Mouse (Mus musculus) hindbrain, embryonic 14.5 days (tissue): Measurements from ENCODE around the gene Ntm. TPM values are rescaled to one million over a fixed set of nuclear protein-coding genes. Genes with fewer than 3 reads are reported as not detected.
A peak's percentile ranks its signal among the peaks of the same experiment; 100 is the strongest.

Experiments
- ATAC-seq: fragments of 200-750 bp; cut with Nextera tagmentation; 2 replicates; pipeline ENCODE4 v1.8.0; 2017; ENCODE audit warnings: moderate number of reproducible peaks, mild to moderate bottlenecking, moderate TSS enrichment, moderate library complexity; ENCODE audit not compliant: low FRiP score
- DNase-seq: peaks from one replicate; pipeline ENCODE4 v3.0.0-alpha.2; 2015; ENCODE audit warnings: low spot score
- H3K27ac ChIP-seq: fragments of 300-500 bp; sonication (generic); 2 replicates; pipeline ENCODE4 v1.5.1; 2014; ENCODE audit warnings: mild to moderate bottlenecking, moderate library complexity
- H3K27me3 ChIP-seq: fragments of 300-500 bp; sonication (generic); 2 replicates; pipeline ENCODE4 v1.6.1; 2014; ENCODE audit warnings: mild to moderate bottlenecking, low read length, mixed read lengths; ENCODE audit not compliant: control insufficient read depth, insufficient read depth
- H3K36me3 ChIP-seq: fragments of 300-500 bp; sonication (generic); replicated peaks from 2 replicates; pipeline ENCODE4 v1.6.1; 2014; ENCODE audit not compliant: control insufficient read depth, insufficient read depth
- H3K4me1 ChIP-seq: fragments of 300-500 bp; sonication (generic); replicated peaks from 2 replicates; pipeline ENCODE4 v1.6.1; 2014; ENCODE audit warnings: antibody characterized with exemption, low read length, mixed read lengths; ENCODE audit not compliant: control insufficient read depth, insufficient read depth
- H3K4me2 ChIP-seq: fragments of 300-500 bp; sonication (generic); replicated peaks from 2 replicates; pipeline ENCODE4 v1.6.1; 2014; ENCODE audit warnings: mild to moderate bottlenecking, moderate library complexity
- H3K4me3 ChIP-seq: fragments of 300-500 bp; sonication (generic); replicated peaks from 2 replicates; pipeline ENCODE4 v1.5.1; 2014; ENCODE audit warnings: mild to moderate bottlenecking, low read length
- H3K9ac ChIP-seq: fragments of 300-500 bp; sonication (generic); 2 replicates; pipeline ENCODE4 v1.6.1; 2014
- H3K9me3 ChIP-seq: fragments of 300-500 bp; sonication (generic); 2 replicates; pipeline ENCODE4 v1.6.1; 2016; ENCODE audit warnings: low read length; ENCODE audit not compliant: control insufficient read depth
- WGBS: fragments of 180-500 bp; shearing (Covaris S2); extraction: QIAGEN DNeasy Blood & Tissue Kit; methylation state at CpG from one replicate; pipeline ENCODE4 v1.1.7; 2014; 5-methylcytosine and 5-hydroxymethylcytosine counted together
- polyA plus RNA-seq: library from polyadenylated mRNA; unstranded; fragments of >200 nt; fragmentation: Nextera tagmentation; extraction: Ambion mirVana; gene quantifications from 2 replicates; pipeline ENCODE4 v1.2.1, GENCODE M21; 2014

The Ntm gene
- polyA plus RNA-seq, 1 experiment from 2014 or later: 196 TPM

DNA sequence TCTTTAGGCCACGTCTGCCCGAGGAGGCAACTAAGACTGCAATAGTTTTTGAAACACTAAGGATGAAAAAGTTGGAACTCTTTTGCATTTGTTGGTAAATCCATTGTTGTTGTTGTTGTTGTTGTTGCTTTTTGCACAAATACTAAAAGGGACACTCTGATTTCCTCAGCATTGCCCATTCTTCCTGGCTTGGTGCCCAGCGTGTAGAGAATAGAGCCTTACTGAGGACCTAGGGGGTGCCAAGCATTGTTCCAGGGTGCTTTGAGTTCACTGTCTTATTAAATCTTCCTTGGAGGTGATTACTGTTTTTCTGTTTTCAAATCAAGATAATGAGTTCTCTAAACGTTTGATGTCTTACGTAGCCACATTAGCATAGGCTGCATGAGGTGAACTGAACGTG is 428.2 kb downstream of the Ntm start:
- Histone ChIP-seq H3K4me2 (no peak overlapping the region), H3K36me3 (no peaks in the 10 kb centered on the region), H3K27me3 (no peaks in the 10 kb centered on the region), H3K4me3 (no peak overlapping the region), H3K4me1 (peaks cover 10% of the 10 kb centered on the region; the same call in 1 of the 2 replicates), H3K9ac (no peak overlapping the region), H3K27ac (no peak overlapping the region), H3K9me3 (no peaks in the 10 kb centered on the region)
- DNase-seq (no peak), ATAC-seq (no peak)
- 69% methylated on average over 6 of the region's 6 CpGs for WGBS

DNA sequence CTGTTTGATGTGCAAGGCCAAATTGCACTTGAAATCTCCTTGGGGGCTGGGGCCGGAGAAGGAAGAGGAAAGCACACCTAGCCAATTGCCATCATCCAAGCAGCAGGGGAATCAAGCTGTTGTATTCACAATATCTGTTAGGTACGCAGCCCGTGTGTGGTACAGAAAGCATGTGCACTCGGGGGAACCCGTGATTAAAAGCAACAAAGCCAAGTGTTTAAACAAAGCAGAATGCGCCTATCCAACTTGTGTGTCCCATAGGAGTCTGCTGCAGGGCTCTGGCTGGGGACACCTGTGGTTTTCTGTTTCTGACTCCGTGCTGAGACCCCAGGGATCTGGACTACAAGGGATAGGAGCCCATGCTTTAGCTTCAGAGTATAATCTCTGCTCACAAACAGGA is 428.6 kb downstream of the Ntm start:
- Histone ChIP-seq H3K9ac (no peak overlapping the region), H3K27me3 (no peaks in the 10 kb centered on the region), H3K36me3 (no peaks in the 10 kb centered on the region), H3K4me2 (no peak overlapping the region), H3K9me3 (no peaks in the 10 kb centered on the region), H3K4me3 (no peak overlapping the region), H3K4me1 (peaks cover 10% of the 10 kb centered on the region; the same call in 1 of the 2 replicates), H3K27ac (no peak overlapping the region)
- WGBS: 33% methylated on average over 7 of the region's 7 CpGs
- ATAC-seq (no peak), DNase-seq (no peak)

DNA sequence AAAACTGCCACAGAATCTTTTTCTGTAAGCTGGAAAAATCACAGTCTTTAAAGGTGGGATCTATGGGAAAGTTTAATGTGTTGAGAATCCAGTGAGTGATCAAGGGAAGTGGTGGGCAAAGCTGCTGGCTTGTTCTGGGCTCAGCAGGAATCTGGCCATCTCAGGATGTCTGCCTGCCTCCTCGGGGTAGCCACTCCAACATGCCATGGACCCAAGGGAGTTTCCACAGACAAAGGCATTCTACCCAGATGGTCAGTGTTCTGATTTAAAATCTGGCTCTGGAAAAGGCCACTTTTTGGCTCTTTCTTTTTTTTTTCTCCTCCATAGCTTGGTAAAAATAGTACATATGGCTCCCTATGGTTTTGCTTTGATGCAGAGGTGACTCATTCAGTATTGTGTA is 429.4 kb downstream of the Ntm start:
- Histone ChIP-seq H3K27ac (no peak overlapping the region), H3K4me3 (no peak overlapping the region), H3K9me3 (no peaks in the 10 kb centered on the region), H3K4me1 (peaks cover 10% of the 10 kb centered on the region; the same call in 1 of the 2 replicates), H3K4me2 (no peak overlapping the region), H3K36me3 (no peaks in the 10 kb centered on the region), H3K27me3 (no peaks in the 10 kb centered on the region), H3K9ac (no peak overlapping the region)
- ATAC-seq (no peak), DNase-seq (no peak)
- WGBS: 29% methylated on average over 1 of the region's 1 CpGs

DNA sequence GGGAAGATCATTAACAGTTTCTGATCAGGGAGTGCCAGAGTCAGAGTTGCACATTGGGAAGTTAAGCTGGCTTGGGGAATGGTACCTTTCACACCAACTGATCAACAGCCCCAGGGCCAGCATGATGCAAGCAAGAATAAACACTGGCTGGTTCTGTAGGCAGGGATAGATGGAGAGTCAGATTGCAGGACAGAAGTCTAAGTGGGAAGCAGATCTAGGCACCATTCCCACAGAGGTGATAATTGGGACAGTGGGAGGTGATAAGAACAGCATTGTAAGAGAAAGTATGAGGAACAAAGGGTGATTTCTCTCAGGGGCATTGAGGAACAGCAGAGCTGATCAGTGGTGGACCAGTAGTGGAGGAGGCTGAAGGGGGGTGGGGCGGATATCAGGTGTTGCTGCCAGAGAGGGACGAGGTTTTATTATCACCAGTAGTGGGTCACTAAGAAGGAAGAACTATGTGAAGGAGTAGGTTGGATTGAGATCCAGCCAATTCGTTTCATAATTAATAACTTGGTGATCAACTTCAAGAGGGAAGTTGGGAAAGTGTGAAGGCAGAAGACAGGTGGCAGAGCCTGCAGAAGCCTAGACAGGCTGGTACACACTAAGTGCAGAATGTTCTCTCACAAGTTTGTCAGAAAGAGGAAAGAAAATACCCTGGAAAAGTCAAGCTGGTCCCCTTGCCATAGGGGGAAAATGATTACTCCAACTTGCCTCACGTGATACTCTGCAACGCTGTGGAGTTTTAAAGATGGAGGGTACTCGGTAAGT is 431.6 kb downstream of the Ntm start:
- no peak for ATAC-seq
- no peaks in the 10 kb centered on the region for H3K9me3 ChIP-seq
- no peak overlapping the region for H3K4me2 ChIP-seq
- no peaks in the 10 kb centered on the region for H3K27me3 ChIP-seq
- WGBS: 89% methylated on average over 6 of the region's 6 CpGs
- H3K4me3 ChIP-seq: no peak overlapping the region
- peaks cover 10% of the 10 kb centered on the region; the same call in 1 of the 2 replicates for H3K4me1 ChIP-seq
- H3K27ac ChIP-seq: no peak overlapping the region
- no peak overlapping the region for H3K9ac ChIP-seq
- no peak for DNase-seq
- no peaks in the 10 kb centered on the region for H3K36me3 ChIP-seq

DNA sequence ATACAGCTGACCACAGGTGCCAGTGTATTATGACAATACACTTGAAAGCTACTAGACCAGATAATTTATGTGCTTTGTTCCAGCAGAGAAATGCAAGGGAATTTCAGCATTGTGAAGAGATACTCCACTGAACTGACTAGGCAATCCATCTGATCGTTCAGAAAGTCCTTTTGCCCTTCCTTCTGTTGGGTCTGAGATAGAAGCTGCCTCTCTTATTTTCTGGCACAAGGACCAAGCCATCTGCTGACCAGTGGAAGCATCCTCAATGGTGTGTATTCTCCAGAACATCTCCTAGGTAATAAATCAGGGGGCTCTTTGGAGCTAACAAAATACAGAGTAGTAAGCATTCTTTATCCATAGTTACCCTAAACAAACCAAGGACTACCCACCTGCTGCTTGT is 438.8 kb downstream of the Ntm start:
- H3K9ac ChIP-seq: no peak overlapping the region
- no peaks in the 10 kb centered on the region for H3K27me3 ChIP-seq
- no peaks in the 10 kb centered on the region for H3K36me3 ChIP-seq
- H3K4me1 ChIP-seq: peaks cover 11% of the 10 kb centered on the region; the same call in 1 of the 2 replicates
- H3K4me3 ChIP-seq: no peak overlapping the region
- no peaks in the 10 kb centered on the region for H3K9me3 ChIP-seq
- ATAC-seq: no peak
- no peak for DNase-seq
- H3K27ac ChIP-seq: no peak overlapping the region
- no peak overlapping the region for H3K4me2 ChIP-seq
- 55% methylated on average over 1 of the region's 1 CpGs for WGBS

DNA sequence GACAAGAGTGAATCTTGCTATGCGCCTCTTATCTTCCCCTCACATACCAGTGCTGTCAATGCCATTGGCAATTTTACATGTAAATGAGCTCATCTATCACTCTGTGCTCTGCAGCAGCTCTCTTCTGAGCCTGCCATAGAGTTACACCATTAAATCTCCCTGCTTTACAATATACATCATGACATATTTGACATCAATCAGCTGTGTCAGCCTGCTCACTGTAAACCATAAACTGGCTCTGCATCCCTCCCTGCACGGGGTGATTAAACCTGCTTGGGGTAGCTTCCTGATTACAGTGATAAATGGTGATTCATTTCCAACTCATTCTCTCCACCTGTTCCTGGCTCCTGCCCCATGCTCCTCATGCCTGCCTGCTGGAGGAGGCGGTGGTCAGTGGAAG is 439.7 kb downstream of the Ntm start:
- Histone ChIP-seq H3K4me3 (no peak overlapping the region), H3K36me3 (no peaks in the 10 kb centered on the region), H3K27me3 (no peaks in the 10 kb centered on the region), H3K27ac (no peak overlapping the region), H3K9me3 (no peaks in the 10 kb centered on the region), H3K4me1 (peaks cover 11% of the 10 kb centered on the region; the same call in 1 of the 2 replicates), H3K4me2 (no peak overlapping the region), H3K9ac (no peak overlapping the region)
- DNase-seq (no peak), ATAC-seq (peak; percentile 83)
- WGBS: 30% methylated on average over 3 of the region's 3 CpGs

DNA sequence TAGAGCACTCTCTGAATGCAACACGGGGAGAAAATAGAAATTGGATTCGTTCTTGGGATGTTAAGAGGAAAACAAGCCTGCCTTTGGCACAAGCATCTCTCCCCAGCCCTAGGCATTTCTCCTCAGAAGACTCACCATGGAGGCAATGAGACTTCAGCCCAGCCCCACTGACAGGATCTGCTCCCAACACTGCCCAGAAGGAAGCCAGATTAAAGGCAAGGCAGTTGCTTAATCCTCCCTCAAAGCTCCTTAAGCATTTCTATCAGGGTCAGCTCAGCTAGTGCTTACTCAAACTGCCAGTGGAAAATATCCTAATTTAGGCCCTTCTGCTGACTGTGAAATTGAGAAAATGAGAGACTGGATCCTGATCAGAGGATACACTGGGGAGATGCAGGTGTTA is 443.8 kb downstream of the Ntm start:
- no peak for DNase-seq
- H3K27ac ChIP-seq: no peak overlapping the region

DNA sequence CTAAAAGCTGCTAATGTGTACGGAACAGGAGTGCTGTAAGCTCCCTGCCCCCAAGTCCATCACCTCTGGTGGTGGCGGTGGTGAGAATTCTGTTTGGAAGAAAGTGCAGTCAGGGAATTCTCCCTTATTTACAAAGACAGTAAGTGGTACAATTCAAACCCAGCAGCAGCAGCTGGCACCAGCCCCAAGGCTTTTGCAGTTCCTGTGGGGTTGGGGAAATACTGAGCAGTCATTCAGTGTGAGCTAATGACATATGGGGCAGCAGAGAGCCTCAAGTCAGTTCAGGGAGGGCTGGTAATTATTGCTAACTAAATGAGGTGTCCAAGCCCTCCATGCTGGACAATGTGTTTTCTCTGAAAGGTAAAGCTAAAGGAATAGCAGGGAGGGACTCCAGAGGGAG is 446.3 kb downstream of the Ntm start:
- Histone ChIP-seq H3K36me3 (no peaks in the 10 kb centered on the region), H3K9me3 (no peaks in the 10 kb centered on the region), H3K4me2 (no peak overlapping the region), H3K4me3 (no peak overlapping the region), H3K27ac (no peak overlapping the region), H3K27me3 (no peaks in the 10 kb centered on the region), H3K4me1 (0 out of 2 replicates have a peak, but pooled peaks cover 4% of the 10 kb centered on the region), H3K9ac (no peak overlapping the region)
- 49% methylated on average over 2 of the region's 2 CpGs for WGBS
- peak; percentile 51; the same call in 1 of the 2 replicates for ATAC-seq
- DNase-seq: no peak

More for the DNA sequence above, 443.8 kb downstream of the Ntm start:
- WGBS: 68% methylated on average over 2 of the region's 2 CpGs
- ATAC-seq: no peak
- H3K36me3 ChIP-seq: no peaks in the 10 kb centered on the region
- peaks cover 14% of the 10 kb centered on the region; the same call in 1 of the 2 replicates for H3K4me1 ChIP-seq
- no peak overlapping the region for H3K9ac ChIP-seq
- H3K27me3 ChIP-seq: no peaks in the 10 kb centered on the region
- no peak overlapping the region for H3K4me3 ChIP-seq
- H3K4me2 ChIP-seq: no peak overlapping the region
- no peaks in the 10 kb centered on the region for H3K9me3 ChIP-seq

DNA sequence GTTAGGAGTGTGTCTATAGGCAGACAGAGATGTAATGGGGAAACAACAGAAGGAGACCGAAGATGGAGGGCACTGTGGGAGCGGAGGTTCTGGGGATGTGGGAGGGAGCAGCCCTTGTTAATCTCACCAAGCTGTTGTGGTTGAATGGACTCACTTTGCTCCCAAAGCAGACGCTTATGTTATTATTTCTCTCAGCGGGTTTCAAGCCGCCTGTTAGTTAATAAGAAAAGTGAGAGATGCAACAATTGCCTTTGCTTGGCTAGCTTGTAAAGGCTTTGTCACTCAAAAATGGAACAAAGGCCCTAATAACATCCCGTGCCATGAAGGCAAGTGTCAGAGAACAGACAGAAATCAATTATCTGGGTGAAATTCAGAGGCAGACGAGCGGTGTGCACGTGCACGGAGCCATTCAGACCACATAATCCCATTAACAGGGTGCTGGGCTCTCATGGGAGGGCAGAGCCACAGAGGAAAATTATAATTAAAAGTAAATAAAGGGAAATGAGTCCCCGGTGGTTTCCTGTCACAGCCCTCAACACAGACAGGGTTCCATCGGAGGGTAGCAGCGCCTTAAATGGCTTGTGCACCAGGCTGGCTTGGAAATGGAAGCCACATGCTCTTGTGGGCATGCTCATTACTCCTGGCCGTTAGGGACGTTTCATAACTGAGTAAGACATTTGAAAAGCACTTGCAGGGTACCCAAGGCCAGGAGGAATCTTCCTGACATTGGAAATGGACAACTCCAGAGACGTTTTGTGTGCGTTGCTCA is 448.2 kb downstream of the Ntm start:
- 0 out of 2 replicates have a peak overlapping the region, but pooled peaks have one; percentile 4 for H3K27ac ChIP-seq
- no peak overlapping the region for H3K4me3 ChIP-seq
- DNase-seq: peak; percentile 55
- WGBS: 32% methylated on average over 17 of the region's 17 CpGs
- H3K36me3 ChIP-seq: no peaks in the 10 kb centered on the region
- no peaks in the 10 kb centered on the region for H3K9me3 ChIP-seq
- H3K27me3 ChIP-seq: no peaks in the 10 kb centered on the region
- H3K4me1 ChIP-seq: 0 out of 2 replicates have a peak, but pooled peaks cover 4% of the 10 kb centered on the region
- 0 out of 2 replicates have a peak overlapping the region, but pooled peaks have one; percentile 3 for H3K4me2 ChIP-seq
- no peak overlapping the region for H3K9ac ChIP-seq
- peak; percentile 71; the same call in 1 of the 2 replicates for ATAC-seq
